Mouse (Mus musculus) heart, adult 2 months (tissue): ENCODE measurements at regions not wholly inside any gene's neighbourhood (a gene's known extent, or its start where the extent isn't known, plus 50 kb on each side); places are given as distances from the start of the nearest gene placed in this dataset.

ENCODE experiments used
- CTCF ChIP-seq: fragments of 200-600 bp; IDR thresholded peaks from 2 replicates; pipeline ENCODE4 v1.8.1; 2022; ENCODE audit warnings: antibody characterized with exemption, mild to moderate bottlenecking, moderate library complexity
- EP300 ChIP-seq: fragments of 200-500 bp; IDR thresholded peaks from 2 replicates; pipeline ENCODE4 v1.6.1; 2011; ENCODE audit warnings: low read depth, low read length, control low read depth; ENCODE audit not compliant: insufficient read depth
- POLR2A ChIP-seq: fragments of 200-500 bp; IDR thresholded peaks from 2 replicates; pipeline ENCODE4 v1.6.1; 2011; ENCODE audit warnings: mild to moderate bottlenecking, low read depth, low read length, control low read depth; ENCODE audit not compliant: insufficient read depth

- TF ChIP-seq CTCF = no peak
- no peak for TF ChIP-seq POLR2A
- no peak for TF ChIP-seq EP300
Measured at GRCm38 (mm10) chr12:7715091-7715490, 262.4 kb upstream of the Apob start.
